Mouse (Mus musculus) heart, embryonic 11.5 days (tissue): ENCODE measurements around the gene Ogg1. TPM values are rescaled to one million over a fixed set of nuclear protein-coding genes. Genes with fewer than 3 reads are reported as not detected.

ENCODE experiments used
- ATAC-seq: fragments of 200-750 bp; cut with Nextera tagmentation; replicated peaks from 2 replicates; pipeline ENCODE4 v1.8.0; 2017; ENCODE audit warnings: moderate library complexity; ENCODE audit not compliant: insufficient number of reproducible peaks, low FRiP score, low TSS enrichment
- H3K27ac ChIP-seq: fragments of 300-500 bp; sonication (generic); 2 replicates; pipeline ENCODE4 v1.5.1; 2014; ENCODE audit warnings: mild to moderate bottlenecking, low read depth, low read length
- H3K27me3 ChIP-seq: fragments of 300-500 bp; sonication (generic); 2 replicates; pipeline ENCODE4 v1.6.1; 2014; ENCODE audit warnings: mild to moderate bottlenecking, low read length, mixed read lengths; ENCODE audit not compliant: control insufficient read depth, insufficient read depth
- H3K36me3 ChIP-seq: fragments of 300-500 bp; sonication (generic); 2 replicates; pipeline ENCODE4 v1.6.1; 2014; ENCODE audit warnings: mild to moderate bottlenecking, low read length, moderate library complexity, mixed read lengths; ENCODE audit not compliant: control insufficient read depth, insufficient read depth
- H3K4me1 ChIP-seq: fragments of 300-500 bp; sonication (generic); 2 replicates; pipeline ENCODE4 v1.6.1; 2014; ENCODE audit warnings: low read length; ENCODE audit not compliant: control insufficient read depth, insufficient read depth
- H3K4me2 ChIP-seq: fragments of 300-500 bp; sonication (generic); 2 replicates; pipeline ENCODE4 v1.6.1; 2014; ENCODE audit warnings: mild to moderate bottlenecking, moderate library complexity
- H3K4me3 ChIP-seq: fragments of 300-500 bp; sonication (generic); 2 replicates; pipeline ENCODE4 v1.5.1; 2014; ENCODE audit warnings: low read depth, low read length
- H3K9ac ChIP-seq: fragments of 300-500 bp; sonication (generic); 2 replicates; pipeline ENCODE4 v1.6.1; 2014; ENCODE audit warnings: mild to moderate bottlenecking, low read depth, low read length, moderate library complexity
- H3K9me3 ChIP-seq: fragments of 300-500 bp; sonication (generic); replicated peaks from 2 replicates; pipeline ENCODE4 v1.6.1; 2016; ENCODE audit warnings: low read length; ENCODE audit not compliant: control insufficient read depth
- WGBS: fragments of 180-500 bp; shearing (Covaris S2); extraction: QIAGEN DNeasy Blood & Tissue Kit; methylation state at CpG from one replicate; pipeline ENCODE4 v1.1.7; 2014; ENCODE audit not compliant: insufficient replicate concordance; 5-methylcytosine and 5-hydroxymethylcytosine counted together
- polyA plus RNA-seq: library from polyadenylated mRNA; unstranded; fragments of >200 nt; fragmentation: Nextera tagmentation; extraction: Ambion mirVana; gene quantifications from 2 replicates; pipeline ENCODE4 v1.2.1, GENCODE M21; 2014

Ogg1 gene
- polyA plus RNA-seq, 1 experiment from 2014 or later = 10.6 TPM

GRCm38 (mm10) chr6:113351161-113351560 is 24.4 kb downstream of the Ogg1 start:
- no peak for ATAC-seq

DNA sequence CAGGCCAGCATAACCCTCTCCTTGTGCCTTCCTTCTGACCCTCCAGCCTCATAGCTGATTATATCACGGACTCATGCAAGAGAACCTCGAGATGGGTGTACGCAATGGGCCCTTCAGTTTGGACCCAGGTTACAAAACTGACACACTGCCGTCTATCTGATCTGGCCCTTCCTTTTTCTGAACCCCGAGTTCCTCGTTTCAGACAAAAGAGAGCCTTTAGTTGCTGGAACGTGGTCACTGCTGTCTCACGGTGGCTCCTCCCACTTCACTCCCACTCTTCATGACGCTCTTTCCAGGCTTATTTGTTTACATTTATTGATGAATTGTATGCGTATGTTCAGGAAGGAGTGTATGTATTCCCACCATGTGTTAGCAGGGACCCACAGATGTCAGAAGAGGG is 24.9 kb downstream of the Ogg1 start:
- 65% methylated on average over 10 of the region's 10 CpGs for WGBS
- no peak overlapping the region for H3K4me3 ChIP-seq
- no peaks in the 10 kb centered on the region for H3K4me1 ChIP-seq
- no peak overlapping the region for H3K4me2 ChIP-seq
- no peaks in the 10 kb centered on the region for H3K9me3 ChIP-seq
- H3K27ac ChIP-seq = no peak overlapping the region
- no peak for ATAC-seq
- H3K9ac ChIP-seq = no peak overlapping the region
- H3K27me3 ChIP-seq = no peaks in the 10 kb centered on the region
- no peaks in the 10 kb centered on the region for H3K36me3 ChIP-seq

More at GRCm38 (mm10) chr6:113351161-113351560, 24.4 kb downstream of the Ogg1 start:
- no peaks in the 10 kb centered on the region for H3K27me3 ChIP-seq
- H3K9ac ChIP-seq = no peak overlapping the region
- no peak overlapping the region for H3K4me3 ChIP-seq
- no peak overlapping the region for H3K27ac ChIP-seq
- 82% methylated on average over 1 of the region's 1 CpGs for WGBS
- no peaks in the 10 kb centered on the region for H3K4me1 ChIP-seq
- H3K4me2 ChIP-seq = no peak overlapping the region
- H3K36me3 ChIP-seq = no peaks in the 10 kb centered on the region
- H3K9me3 ChIP-seq = no peaks in the 10 kb centered on the region

GRCm38 (mm10) chr6:113352820-113353219 is 26.0 kb downstream of the Ogg1 start:
- Histone ChIP-seq H3K4me2 (no peak overlapping the region), H3K4me1 (no peaks in the 10 kb centered on the region), H3K27ac (no peak overlapping the region), H3K4me3 (no peak overlapping the region), H3K27me3 (no peaks in the 10 kb centered on the region), H3K36me3 (no peaks in the 10 kb centered on the region), H3K9ac (no peak overlapping the region), H3K9me3 (no peaks in the 10 kb centered on the region)
- ATAC-seq = no peak
- 70% methylated on average over 3 of the region's 3 CpGs for WGBS

DNA sequence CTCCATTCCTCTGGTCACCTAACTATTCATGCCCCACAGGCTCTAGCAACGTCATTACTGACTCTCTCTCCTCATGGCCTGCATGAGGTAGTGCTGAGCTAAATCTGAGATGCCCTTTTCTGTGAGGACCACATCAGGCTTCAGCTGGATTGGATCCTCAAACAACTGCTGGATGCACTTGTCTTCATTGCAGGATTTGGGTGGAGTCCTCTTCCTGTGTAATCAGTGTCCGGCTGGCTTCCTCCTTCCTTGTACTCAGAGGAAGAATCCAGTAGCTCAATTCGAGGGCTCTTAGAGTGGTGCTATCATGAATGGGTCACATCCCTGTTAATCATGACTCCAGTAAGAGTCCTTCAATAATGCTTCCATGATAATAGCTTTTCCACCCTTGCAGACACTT is 26.9 kb downstream of the Ogg1 start:
- 66% methylated on average over 3 of the region's 3 CpGs for WGBS
- H3K4me2 ChIP-seq = no peak overlapping the region
- H3K4me3 ChIP-seq = no peak overlapping the region
- H3K4me1 ChIP-seq = no peaks in the 10 kb centered on the region
- no peaks in the 10 kb centered on the region for H3K9me3 ChIP-seq
- no peak overlapping the region for H3K9ac ChIP-seq
- H3K27ac ChIP-seq = no peak overlapping the region
- no peak for ATAC-seq
- H3K27me3 ChIP-seq = no peaks in the 10 kb centered on the region
- no peaks in the 10 kb centered on the region for H3K36me3 ChIP-seq

- WGBS = 73% methylated on average over 4 of the region's 4 CpGs
- Histone ChIP-seq H3K9ac (no peak overlapping the region), H3K4me2 (no peak overlapping the region), H3K9me3 (no peaks in the 10 kb centered on the region), H3K27ac (no peak overlapping the region), H3K27me3 (no peaks in the 10 kb centered on the region), H3K36me3 (no peaks in the 10 kb centered on the region), H3K4me1 (no peaks in the 10 kb centered on the region), H3K4me3 (no peak overlapping the region)
- ATAC-seq = no peak
These were observed 34.7 kb downstream of the Ogg1 start for GRCm38 (mm10) chr6:113361476-113361875.

DNA sequence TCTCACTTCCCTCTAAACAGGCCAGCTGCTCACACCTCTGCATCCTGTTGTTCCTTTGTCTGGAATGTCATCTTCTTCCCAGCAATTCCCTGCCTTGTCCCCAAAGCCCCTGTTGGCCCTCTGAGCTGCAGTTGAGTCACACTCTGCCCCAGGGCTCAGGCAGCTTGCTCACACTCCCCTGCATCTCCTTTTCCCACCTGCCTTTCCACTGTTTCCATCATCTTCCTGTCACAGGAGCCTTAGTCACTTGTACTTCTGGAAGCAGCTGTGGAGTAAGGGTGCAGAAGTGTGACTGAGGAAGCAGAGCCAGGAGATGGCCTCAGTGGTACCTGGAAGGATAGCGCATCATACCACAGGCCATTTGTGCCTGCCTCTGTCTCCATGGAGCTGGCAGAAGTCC is 35.5 kb downstream of the Ogg1 start:
- WGBS = 100% methylated on average over 1 of the region's 1 CpGs
- H3K27ac ChIP-seq = no peak overlapping the region
- no peaks in the 10 kb centered on the region for H3K27me3 ChIP-seq
- no peaks in the 10 kb centered on the region for H3K9me3 ChIP-seq
- H3K4me1 ChIP-seq = no peaks in the 10 kb centered on the region
- ATAC-seq = no peak
- no peak overlapping the region for H3K9ac ChIP-seq
- no peaks in the 10 kb centered on the region; the same call in 1 of the 2 replicates for H3K36me3 ChIP-seq
- H3K4me2 ChIP-seq = no peak overlapping the region
- H3K4me3 ChIP-seq = no peak overlapping the region

- Histone ChIP-seq H3K4me1 (no peaks in the 10 kb centered on the region), H3K9me3 (no peaks in the 10 kb centered on the region), H3K27ac (no peak overlapping the region), H3K27me3 (no peaks in the 10 kb centered on the region), H3K9ac (no peak overlapping the region), H3K4me3 (no peak overlapping the region), H3K4me2 (no peak overlapping the region), H3K36me3 (peaks cover 5% of the 10 kb centered on the region)
- 64% methylated on average over 8 of the region's 8 CpGs for WGBS
- ATAC-seq = no peak
These were observed 37.9 kb downstream of the Ogg1 start for GRCm38 (mm10) chr6:113364518-113365135.

DNA sequence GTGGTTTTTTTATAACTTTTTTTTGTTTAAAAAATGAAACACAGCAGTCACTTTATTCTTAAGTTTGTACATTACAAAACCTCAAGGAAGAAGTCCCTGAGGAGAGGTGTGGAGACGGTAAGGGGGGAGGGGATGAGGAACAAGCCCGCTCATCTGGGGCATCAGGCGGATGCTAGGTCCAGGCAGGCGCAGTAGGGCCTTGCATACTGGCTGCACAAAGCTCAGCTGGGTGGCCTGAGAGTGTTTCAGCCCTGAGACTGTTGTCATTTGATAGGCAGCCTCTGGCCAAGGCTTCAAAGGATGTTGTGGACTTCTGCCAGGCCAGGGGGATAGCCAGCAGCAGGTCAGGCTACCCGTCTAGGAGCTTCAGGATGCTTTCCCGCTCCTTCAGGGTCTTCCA is 39.9 kb downstream of the Ogg1 start:
- ATAC-seq = no peak
- WGBS = 87% methylated on average over 6 of the region's 6 CpGs
- Histone ChIP-seq H3K27ac (no peak overlapping the region), H3K4me3 (no peak overlapping the region), H3K27me3 (no peaks in the 10 kb centered on the region), H3K9ac (no peak overlapping the region), H3K4me2 (no peak overlapping the region), H3K36me3 (peaks cover 15% of the 10 kb centered on the region), H3K9me3 (no peaks in the 10 kb centered on the region), H3K4me1 (no peaks in the 10 kb centered on the region)

DNA sequence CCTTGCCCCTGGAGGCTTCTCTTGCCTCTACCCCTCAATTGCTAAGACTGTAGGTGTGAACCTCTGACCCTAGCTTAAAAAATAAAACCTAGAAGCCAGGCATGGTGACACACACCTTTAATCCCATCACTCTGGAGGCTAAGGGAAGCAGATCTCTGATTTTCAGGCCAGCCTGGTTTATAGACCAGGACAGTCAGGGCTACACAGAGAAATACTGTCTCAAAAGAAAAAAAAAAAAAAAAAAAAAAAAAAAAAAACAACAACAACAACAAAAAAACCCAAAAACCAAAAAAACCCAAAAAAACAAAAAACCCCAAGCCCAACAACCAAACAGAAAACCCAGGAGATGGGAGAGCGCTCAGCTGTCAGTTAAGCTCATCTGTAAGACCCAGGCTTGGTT is 40.8 kb downstream of the Ogg1 start:
- Histone ChIP-seq H3K27me3 (no peaks in the 10 kb centered on the region), H3K4me1 (no peaks in the 10 kb centered on the region), H3K9me3 (no peaks in the 10 kb centered on the region), H3K36me3 (peaks cover 18% of the 10 kb centered on the region), H3K27ac (no peak overlapping the region), H3K4me2 (no peak overlapping the region), H3K4me3 (no peak overlapping the region), H3K9ac (no peak overlapping the region)
- ATAC-seq = no peak
- 96% methylated on average over 1 of the region's 1 CpGs for WGBS
